8 mouse cellular contexts compared by ENCODE assay signal in genomic region chr10:61745133-61745532, GRCm38 (mm10). TPM values are rescaled to one million over a fixed set of nuclear protein-coding genes. Genes with fewer than 3 reads are reported as not detected.
A peak's percentile ranks its signal among the peaks of the same experiment; 100 is the strongest.
DNase-seq lines count a peak whose midpoint lies in the region; ATAC-seq and TF ChIP-seq lines count a peak whose summit lies in the region.

No protein-coding gene starts in this region.

- H3K27me3 ChIP-seq in Patski = no peaks in the 10 kb centered on the region
- H3K27me3 ChIP-seq in liver, embryonic 14.5 days (ENCODE audit: control insufficient read depth, insufficient read depth, low read length) = no peaks in the 10 kb centered on the region

- no peaks in the 10 kb centered on the region for H3K36me3 ChIP-seq in liver, embryonic 14.5 days (replicated peaks; ENCODE audit: control insufficient read depth, insufficient read depth, low read depth)

- no peak for TF ChIP-seq EP300 in liver, embryonic 14.5 days (IDR thresholded peaks at IDR 0.05; ENCODE audit: low read depth)

- ATAC-seq in Patski = no peak
- ATAC-seq in liver, embryonic 14.5 days (ENCODE audit: insufficient read depth) = no peak

- no peak overlapping the region for H3K9ac ChIP-seq in liver, embryonic 14.5 days (replicated peaks)

- no peak overlapping the region for H3K27ac ChIP-seq in layer of hippocampus, adult 2 months
- no peak overlapping the region for H3K27ac ChIP-seq in liver, embryonic 14.5 days

- H3K4me1 ChIP-seq in liver, embryonic 14.5 days (replicated peaks; ENCODE audit: control insufficient read depth in 2 of 2, insufficient read depth in 2 of 2, low read length in 1 of 2) = no peaks in the 10 kb centered on the region

- no peak overlapping the region for H3K4me3 ChIP-seq in layer of hippocampus, adult 2 months
- no peak overlapping the region for H3K4me3 ChIP-seq in liver, embryonic 14.5 days (ENCODE audit: insufficient read depth in 1 of 2, low read depth in 2 of 2, low read length in 2 of 2)

- POLR2A ChIA-PET in Patski (lab: Charles Lee) = interaction anchor here (1.1 kb wide), 1 partner anchor 29 kb away, joined by 3 read pairs; no protein-coding TSS in a partner anchor

- WGBS in liver, embryonic 14.5 days (ENCODE audit: insufficient replicate concordance) = 71% methylated on average over 4 of the region's 4 CpGs

- H3K4me2 ChIP-seq in liver, embryonic 14.5 days (ENCODE audit: low read depth) = no peak overlapping the region

- TF ChIP-seq CTCF in layer of hippocampus, adult 2 months (conservative IDR thresholded peaks at IDR 0.05) = peak; percentile 60
- TF ChIP-seq CTCF in Patski (IDR thresholded peaks at IDR 0.05) = peak; percentile 85
- TF ChIP-seq CTCF in liver, embryonic 14.5 days (IDR thresholded peaks at IDR 0.05; ENCODE audit: low read depth) = peak; percentile 68

- peak; percentile 78 for DNase-seq in adrenal gland, postnatal 14 days
- DNase-seq in adrenal gland, adult 2 months = no peak
- DNase-seq in layer of hippocampus, adult 2 months (ENCODE audit: low spot score in 2 of 2) = no peak
- DNase-seq in layer of hippocampus, adult 18-20 months (ENCODE audit: low spot score in 2 of 2) = no peak
- no peak for DNase-seq in Patski (ENCODE audit: low read depth, low spot score)
- DNase-seq in liver, embryonic 14.5 days (ENCODE audit: low read depth in 3 of 3, low spot score in 3 of 3) = no peak
- DNase-seq in urinary bladder, postnatal 10 days (ENCODE audit: low spot score) = no peak
- no peak for DNase-seq in left cerebral cortex, adult 9 months (ENCODE audit: low spot score in 2 of 2)

- H3K9me3 ChIP-seq in liver, embryonic 14.5 days (ENCODE audit: control insufficient read depth, low read length) = no peaks in the 10 kb centered on the region; the same call in 1 of the 2 replicates

- CTCF ChIA-PET in Patski (lab: Charles Lee) = interaction anchor here (0.8 to 2.2 kb wide), 3 partner anchors 10 to 38 kb away, joined by 3 to 8 read pairs (median 6); no protein-coding TSS in a partner anchor

- in situ Hi-C loops in Patski (cut with MboI; ENCODE audit: low pct_unique_long_range_greater_than_20kb) = no loop called here

RNA-seq across cellular contexts. Expression of gene Aifm2, which starts 30.1 kb away (rescaled TPM):
- 325 and 370 TPM in 2 replicates for total RNA-seq in adrenal gland, postnatal 14 days (2021)
- total RNA-seq in adrenal gland, adult 2 months (2021) = 100 to 1,000 TPM; 226 to 406 TPM
- polyA plus RNA-seq in adrenal gland, adult 2 months (2012; rRNA removed) = 209 and 255 TPM in 2 replicates
- 1 to 10 TPM; 7.1 to 7.8 TPM for total RNA-seq in layer of hippocampus, adult 2 months (2021)
- 1 to 10 TPM; 8.4 to 9.8 TPM for total RNA-seq in layer of hippocampus, adult 18-20 months (2021)
- 43.0 TPM for polyA plus RNA-seq in Patski (2021)
- 1.4 and 2.1 TPM in 2 replicates for polyA plus RNA-seq in liver, embryonic 14.5 days (2012; rRNA removed)
- 2.7 and 3.2 TPM in 2 replicates for polyA plus RNA-seq in liver, embryonic 14.5 days (2014; fragmentation: Nextera tagmentation; extraction: Ambion mirVana)

RNA-seq across cellular contexts. Expression of gene H2afy2, which starts 38.8 kb away (rescaled TPM):
- 12.9 and 13.7 TPM in 2 replicates for total RNA-seq in adrenal gland, postnatal 14 days (2021)
- total RNA-seq in adrenal gland, adult 2 months (2021) = 10 to 100 TPM in 1 of 2 experiments, 1 to 10 TPM in 1; 5.9 to 10.5 TPM
- 4.2 and 5.2 TPM in 2 replicates for polyA plus RNA-seq in adrenal gland, adult 2 months (2012; rRNA removed)
- 10 to 100 TPM; 14.3 to 14.7 TPM for total RNA-seq in layer of hippocampus, adult 2 months (2021)
- 10 to 100 TPM; 12.8 to 14.6 TPM for total RNA-seq in layer of hippocampus, adult 18-20 months (2021)
- polyA plus RNA-seq in Patski (2021) = 33.1 TPM
- polyA plus RNA-seq in liver, embryonic 14.5 days (2012; rRNA removed) = 1.1 and 1.7 TPM in 2 replicates
- 1.1 and 1.5 TPM in 2 replicates for polyA plus RNA-seq in liver, embryonic 14.5 days (2014; fragmentation: Nextera tagmentation; extraction: Ambion mirVana)

RNA-seq across cellular contexts. Expression of gene Tysnd1, which starts 49.8 kb away (rescaled TPM):
- total RNA-seq in adrenal gland, postnatal 14 days (2021) = 87.8 and 94.3 TPM in 2 replicates
- 100 to 1,000 TPM in 1 of 2 experiments, 10 to 100 TPM in 1; 85.9 to 147 TPM for total RNA-seq in adrenal gland, adult 2 months (2021)
- 548 and 593 TPM in 2 replicates for polyA plus RNA-seq in adrenal gland, adult 2 months (2012; rRNA removed)
- 10 to 100 TPM; 23.3 to 23.8 TPM for total RNA-seq in layer of hippocampus, adult 2 months (2021)
- 10 to 100 TPM; 22.2 to 25.9 TPM for total RNA-seq in layer of hippocampus, adult 18-20 months (2021)
- 30.6 TPM for polyA plus RNA-seq in Patski (2021)
- 16.2 and 20.9 TPM in 2 replicates for polyA plus RNA-seq in liver, embryonic 14.5 days (2012; rRNA removed)
- 13.9 and 14.2 TPM in 2 replicates for polyA plus RNA-seq in liver, embryonic 14.5 days (2014; fragmentation: Nextera tagmentation; extraction: Ambion mirVana)

Comparison
In these comparisons a context has a peak if more than half of its experiments do, and no peak if none do; other contexts are left out.
1. RNA of gene Aifm2, which starts 30.1 kb away (total RNA-seq): 226 to 406 TPM in adrenal gland, adult 2 months and 325 to 370 TPM in adrenal gland, postnatal 14 days; 8.4 to 9.8 TPM in layer of hippocampus, adult 18-20 months and 7.1 to 7.8 TPM in layer of hippocampus, adult 2 months; every median in the first group is over 10 times any median in the second.
2. Peak in every context shown above with its lines, with median percentiles within 50 percentile points of each other: CTCF ChIP-seq.